Mouse (Mus musculus): ENCODE measurements around the gene Ric1. TPM values are rescaled to one million over a fixed set of nuclear protein-coding genes. Genes with fewer than 3 reads are reported as not detected.
"Not testable (repeated sequence)": the region's sequence is repeated elsewhere in the genome, so short reads cannot be mapped to it uniquely, and the experiment has no call there.

Ric1 gene
- total RNA-seq, 2 experiments from 2014 or later: 40.4 to 40.6 TPM

GRCm38 (mm10) chr19:29583734-29584133 is 61.7 kb downstream of the Ric1 start:
- no peak for DNase-seq (ENCODE audit: low spot score in 2 of 2)
- intact Hi-C loops (cut with DNase I): no loop called here

- DNase-seq (ENCODE audit: low spot score in 2 of 2); intact Hi-C loops (cut with DNase I): not testable (repeated sequence)
Measured at GRCm38 (mm10) chr19:29593783-29594182, 71.7 kb downstream of the Ric1 start.

- DNase-seq (ENCODE audit: low spot score in 2 of 2): no peak
- intact Hi-C loops (cut with DNase I): no loop called here
Measured at GRCm38 (mm10) chr19:29596276-29596675, 74.2 kb downstream of the Ric1 start.

GRCm38 (mm10) chr19:29596985-29597384 is 74.9 kb downstream of the Ric1 start:
- DNase-seq (ENCODE audit: low spot score in 2 of 2): no peak
- intact Hi-C loops (cut with DNase I): no loop called here

- intact Hi-C loops (cut with DNase I): no loop called here
- DNase-seq (ENCODE audit: low spot score in 2 of 2): no peak
Measured at GRCm38 (mm10) chr19:29598981-29599380, 76.9 kb downstream of the Ric1 start.

GRCm38 (mm10) chr19:29603548-29604353 is 81.7 kb downstream of the Ric1 start:
- intact Hi-C loops (cut with DNase I): no loop called here
- DNase-seq (ENCODE audit: low spot score in 2 of 2): no peak

GRCm38 (mm10) chr19:29604653-29605052 is 82.6 kb downstream of the Ric1 start:
- intact Hi-C loops (cut with DNase I): no loop called here
- DNase-seq (ENCODE audit: low spot score in 2 of 2): no peak

GRCm38 (mm10) chr19:29607521-29607920 is 85.4 kb downstream of the Ric1 start:
- intact Hi-C loops (cut with DNase I): no loop called here
- no peak for DNase-seq (ENCODE audit: low spot score in 2 of 2)

GRCm38 (mm10) chr19:29608212-29608611 is 86.1 kb downstream of the Ric1 start:
- intact Hi-C loops (cut with DNase I): no loop called here
- DNase-seq (ENCODE audit: low spot score in 2 of 2): no peak

GRCm38 (mm10) chr19:29610907-29611306 is 88.8 kb downstream of the Ric1 start:
- intact Hi-C loops (cut with DNase I): no loop called here
- DNase-seq (ENCODE audit: low spot score in 2 of 2): no peak

GRCm38 (mm10) chr19:29612102-29612501 is 90.0 kb downstream of the Ric1 start:
- intact Hi-C loops (cut with DNase I): no loop called here

GRCm38 (mm10) chr19:29641055-29641454 is 119.0 kb downstream of the Ric1 start:
- intact Hi-C loops (cut with DNase I): no loop called here
- DNase-seq (ENCODE audit: low spot score in 2 of 2): no peak

More at GRCm38 (mm10) chr19:29612102-29612501, 90.0 kb downstream of the Ric1 start:
- DNase-seq (ENCODE audit: low spot score in 2 of 2): no peak

- intact Hi-C loops (cut with DNase I): no loop called here
- no peak for DNase-seq (ENCODE audit: low spot score in 2 of 2)
Measured at GRCm38 (mm10) chr19:29641510-29641909, 119.4 kb downstream of the Ric1 start.

- intact Hi-C loops (cut with DNase I): no loop called here
- DNase-seq (ENCODE audit: low spot score in 2 of 2): no peak
Measured at GRCm38 (mm10) chr19:29642211-29642610, 120.1 kb downstream of the Ric1 start.

- DNase-seq (ENCODE audit: low spot score in 2 of 2): no peak
- intact Hi-C loops (cut with DNase I): no loop called here
Measured at GRCm38 (mm10) chr19:29643194-29643922, 121.3 kb downstream of the Ric1 start.

GRCm38 (mm10) chr19:29644747-29645146 is 122.7 kb downstream of the Ric1 start:
- no peak for DNase-seq (ENCODE audit: low spot score in 2 of 2)
- intact Hi-C loops (cut with DNase I): no loop called here

GRCm38 (mm10) chr19:29647651-29648549 is 125.8 kb downstream of the Ric1 start, which contains the start of gene Ermp1:
TSS of gene Ermp1 (minus strand) at chr19:29648415.
- intact Hi-C loops (cut with DNase I): no loop called here
- peak; percentile 96 to 98 for DNase-seq (ENCODE audit: low spot score in 2 of 2)

GRCm38 (mm10) chr19:29648550-29648914 is 126.5 kb downstream of the Ric1 start:
- intact Hi-C loops (cut with DNase I): no loop called here

GRCm38 (mm10) chr19:29649683-29650082 is 127.6 kb downstream of the Ric1 start:
- intact Hi-C loops (cut with DNase I): no loop called here
- no peak for DNase-seq (ENCODE audit: low spot score in 2 of 2)

More at GRCm38 (mm10) chr19:29648550-29648914, 126.5 kb downstream of the Ric1 start:
- DNase-seq (ENCODE audit: low spot score in 2 of 2): no peak

Data from left cerebral cortex, postnatal 14 days (tissue).